Mouse (Mus musculus) right cerebral cortex, adult 18-20 months (tissue): ENCODE results near the gene Atp2a3.

ENCODE experiments used
- DNase-seq: peaks from one replicate; pipeline ENCODE4 v3.0.0; 2022; ENCODE audit warnings: mixed read lengths

Atp2a3 gene

GRCm38 (mm10) chr11:73007698-73008481, 46.9 kb downstream of the Atp2a3 start:
- DNase-seq, result no peak

- DNase-seq, result no peak
Measured at GRCm38 (mm10) chr11:73008826-73009225, 47.9 kb downstream of the Atp2a3 start.

- DNase-seq, result no peak
Measured at GRCm38 (mm10) chr11:73009531-73010274, 48.7 kb downstream of the Atp2a3 start.

DNA sequence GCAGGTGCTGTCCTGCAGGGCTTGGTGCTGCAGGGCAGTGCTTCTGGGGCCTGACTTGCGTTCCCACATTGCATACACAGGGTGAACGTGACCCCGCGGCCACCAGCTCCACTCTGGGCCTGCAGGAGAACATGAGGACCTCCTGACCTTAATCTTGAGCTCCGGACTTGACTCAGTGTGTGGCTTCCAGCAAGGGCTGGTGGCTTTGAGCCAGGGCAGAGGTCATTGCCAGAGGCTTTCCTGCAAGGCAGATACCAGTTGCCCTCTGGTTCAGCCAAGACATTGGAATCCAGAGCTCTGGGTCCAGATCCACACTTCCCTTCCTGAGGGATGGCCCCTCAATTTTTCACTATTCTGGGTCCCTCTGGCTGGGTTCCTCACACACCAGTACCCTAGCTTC, 53.0 kb downstream of the Atp2a3 start:
- no peak for DNase-seq

DNA sequence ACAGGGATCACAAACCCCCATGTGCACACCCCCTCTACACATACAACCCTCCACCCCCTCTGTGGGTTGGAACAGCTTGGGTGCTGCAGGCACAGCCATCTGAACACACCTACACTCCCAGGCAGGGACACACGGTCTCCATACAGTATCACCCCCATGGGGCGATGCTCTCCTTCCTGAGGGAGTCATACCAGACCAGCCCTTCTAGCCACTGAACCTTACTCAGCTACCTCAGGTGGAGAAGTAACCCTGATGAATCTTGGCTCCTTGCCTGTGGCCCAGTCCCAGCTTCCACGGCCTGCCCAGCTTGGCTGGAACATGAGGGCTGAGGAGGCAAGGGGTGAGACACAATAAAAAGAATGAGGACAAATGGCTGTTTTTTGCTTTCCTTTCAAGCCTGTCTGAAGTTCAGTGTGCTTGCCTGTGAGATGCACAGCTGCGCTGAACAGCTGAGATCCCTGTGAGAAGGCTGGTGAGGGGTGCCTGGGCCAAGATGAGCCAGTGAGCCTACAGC, 53.9 kb downstream of the Atp2a3 start:
- DNase-seq, result peak; percentile 76

GRCm38 (mm10) chr11:73015391-73016102, 54.6 kb downstream of the Atp2a3 start:
- DNase-seq, result peak; percentile 50

DNA sequence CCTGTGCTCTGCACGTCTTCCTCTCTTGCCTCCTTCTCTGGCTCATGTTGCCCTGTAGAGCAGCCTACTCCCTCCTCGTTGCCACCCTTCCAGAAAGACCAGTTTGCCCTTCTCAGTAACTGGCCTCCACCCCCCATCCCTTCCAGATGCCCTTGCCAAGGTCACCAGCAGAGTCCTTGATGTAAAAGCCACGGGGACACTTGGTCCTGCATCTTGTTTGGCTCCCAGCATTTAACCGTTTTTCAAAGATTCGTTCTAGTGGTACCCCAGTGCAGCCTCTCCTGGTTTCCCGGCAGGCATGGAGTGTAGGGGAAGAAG, 55.1 kb downstream of the Atp2a3 start:
- no peak for DNase-seq

DNA sequence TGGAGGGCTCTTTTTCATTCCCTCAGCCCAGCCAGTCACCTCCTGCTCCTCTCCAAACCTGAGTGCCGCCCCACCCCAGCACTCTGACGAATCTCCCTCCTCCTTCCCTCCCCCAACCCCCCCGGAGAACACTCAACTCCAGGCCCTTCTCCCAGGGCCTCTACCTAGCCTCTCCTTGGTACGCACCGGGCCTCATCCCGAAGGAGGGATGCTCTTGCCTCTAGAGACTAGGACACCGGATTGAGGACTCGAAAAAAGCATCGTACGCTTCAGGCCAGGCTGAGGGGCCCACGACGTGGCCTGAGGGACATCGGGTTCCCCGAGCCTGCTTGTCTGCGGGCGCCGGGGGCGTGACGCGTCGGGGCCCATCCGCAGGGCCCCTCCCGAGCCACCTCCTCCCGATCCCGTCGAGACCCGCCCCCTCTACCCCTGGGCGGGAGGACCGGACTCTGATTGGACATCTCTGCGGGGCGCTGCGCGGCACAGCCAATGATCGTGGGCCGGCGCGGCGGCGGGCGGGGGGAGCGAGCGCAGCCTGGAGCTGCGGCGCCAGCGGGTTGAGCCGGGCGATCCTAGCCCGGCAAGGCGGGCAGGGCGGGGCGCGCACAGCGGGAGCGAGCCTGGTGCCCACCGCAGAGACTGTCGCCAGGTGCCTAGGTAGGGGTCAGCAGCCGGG, 57.6 kb downstream of the Atp2a3 start, which contains the start of gene Camkk1:
Gene Camkk1 (plus strand): TSS at position 538 of the 676 bp plus-strand sequence.
- peak; percentile 97 for DNase-seq

GRCm38 (mm10) chr11:73019147-73019795, 58.3 kb downstream of the Atp2a3 start:
- peak; percentile 90 for DNase-seq

DNA sequence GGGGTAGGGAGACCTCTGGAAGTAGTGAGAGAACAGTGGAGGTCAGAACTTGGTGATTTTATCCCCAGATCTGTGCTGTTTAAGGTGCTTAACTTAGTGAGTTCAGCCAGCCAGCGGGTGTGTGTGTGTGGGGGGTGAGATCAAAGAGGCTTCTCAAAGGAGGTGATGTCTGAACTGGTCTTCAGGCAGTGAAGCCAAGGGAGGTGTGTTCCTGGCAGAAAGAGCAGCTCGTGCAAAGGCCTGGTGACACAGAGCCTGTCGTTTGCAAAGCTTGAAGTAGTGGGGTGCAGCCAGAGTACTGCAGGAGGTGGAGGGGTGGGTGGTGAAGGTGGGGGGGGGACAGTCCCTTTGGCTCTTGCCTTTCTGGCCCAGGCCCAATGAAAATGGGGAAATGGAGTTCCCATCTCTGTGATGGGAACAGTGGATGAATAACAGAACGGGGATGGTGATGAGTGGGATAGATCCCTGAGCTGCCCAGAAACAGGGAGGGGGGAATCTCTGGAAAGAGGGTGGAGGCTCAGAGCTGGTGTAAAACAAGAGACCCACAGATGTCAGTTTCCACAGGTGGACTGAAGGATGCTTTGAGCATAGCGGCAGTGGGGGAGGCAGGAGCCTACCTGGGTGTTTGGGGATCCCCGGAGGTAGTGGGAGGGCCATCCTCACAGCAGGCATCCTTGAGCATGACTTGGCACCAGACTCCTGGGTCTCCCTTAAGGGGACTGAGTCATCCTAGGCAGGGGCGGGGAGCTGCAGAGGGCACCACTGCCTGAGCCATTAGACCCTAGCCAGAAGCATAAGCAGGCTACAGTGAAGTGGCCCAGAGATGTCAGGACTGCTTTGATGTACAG, 60.2 kb downstream of the Atp2a3 start:
- DNase-seq, result peak; percentile 63

DNA sequence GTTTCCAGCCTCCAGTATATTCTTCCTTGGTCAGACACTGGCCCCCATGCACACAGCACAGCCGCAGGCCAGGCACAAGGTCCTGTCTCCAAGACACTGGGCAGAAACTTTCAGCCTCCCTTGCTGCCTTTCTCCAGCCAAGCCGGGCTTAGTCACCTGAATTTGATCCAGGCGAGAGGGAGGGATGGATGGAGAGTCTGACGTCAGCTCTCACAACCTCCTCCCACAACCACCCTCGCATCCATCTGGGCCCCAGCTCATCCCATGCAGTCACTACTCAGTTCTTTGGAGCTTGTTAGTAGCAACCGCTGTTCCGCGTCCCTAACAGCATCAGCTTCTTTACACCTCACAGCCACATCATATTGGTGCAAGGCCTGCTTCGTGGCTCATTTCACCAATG, 62.1 kb downstream of the Atp2a3 start:
- DNase-seq, result peak; percentile 95

DNA sequence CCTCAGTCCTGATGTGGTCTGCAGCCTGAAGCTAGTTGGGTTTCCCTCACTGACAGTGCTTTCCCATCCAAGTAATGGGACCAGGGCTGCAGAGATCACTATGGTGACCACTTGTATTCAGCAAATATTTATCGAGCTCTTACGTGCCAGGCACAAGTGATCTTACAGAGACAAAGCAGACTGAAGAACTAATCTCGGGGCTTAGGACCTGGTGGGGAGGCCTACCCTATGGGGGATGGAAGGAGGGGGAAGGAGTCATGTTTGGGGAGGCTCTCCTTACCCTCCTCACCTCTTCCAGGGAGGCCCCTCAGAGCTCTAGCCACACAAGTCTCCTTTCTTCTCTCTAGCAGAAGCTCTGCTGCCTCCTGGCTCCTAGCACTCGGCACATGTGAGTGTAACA, 62.9 kb downstream of the Atp2a3 start:
- no peak for DNase-seq

DNA sequence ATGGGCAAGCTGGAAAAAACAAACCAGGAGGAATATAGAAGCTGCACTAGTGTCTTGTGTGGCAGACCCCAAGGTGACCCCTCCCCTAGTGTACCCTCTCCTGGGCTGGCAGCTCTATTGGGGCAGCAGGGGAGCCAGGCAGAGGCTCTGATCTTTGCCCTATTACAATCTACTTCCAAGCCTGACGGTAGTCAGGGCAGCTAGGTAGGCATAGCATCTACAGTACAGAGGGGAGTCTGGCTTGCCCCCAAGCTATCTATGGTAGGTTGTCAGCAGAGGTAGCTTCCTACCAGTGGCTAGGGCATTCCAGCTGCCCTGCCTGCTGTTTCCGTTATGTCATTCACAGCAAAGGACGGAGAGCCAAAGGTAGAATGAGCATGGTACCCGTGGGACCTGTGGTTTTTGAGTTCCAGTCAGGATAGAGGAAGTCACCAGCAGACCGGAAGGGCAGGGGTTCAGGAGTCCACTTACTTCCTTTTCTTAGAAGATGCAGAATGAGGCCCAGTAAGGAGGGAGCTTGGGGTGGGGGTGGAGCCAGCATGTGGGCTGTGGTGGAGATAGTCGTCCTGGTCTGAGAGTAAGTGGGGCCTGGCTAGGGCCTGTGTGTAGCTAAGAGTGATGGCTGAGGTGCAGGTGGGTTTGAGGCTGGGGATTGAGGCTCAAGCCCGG, 63.4 kb downstream of the Atp2a3 start:
- no peak for DNase-seq

- DNase-seq, result no peak
Measured at GRCm38 (mm10) chr11:73026961-73027360, 66.0 kb downstream of the Atp2a3 start.

GRCm38 (mm10) chr11:73030821-73031498, 70.0 kb downstream of the Atp2a3 start:
- DNase-seq, result peak; percentile 95

DNA sequence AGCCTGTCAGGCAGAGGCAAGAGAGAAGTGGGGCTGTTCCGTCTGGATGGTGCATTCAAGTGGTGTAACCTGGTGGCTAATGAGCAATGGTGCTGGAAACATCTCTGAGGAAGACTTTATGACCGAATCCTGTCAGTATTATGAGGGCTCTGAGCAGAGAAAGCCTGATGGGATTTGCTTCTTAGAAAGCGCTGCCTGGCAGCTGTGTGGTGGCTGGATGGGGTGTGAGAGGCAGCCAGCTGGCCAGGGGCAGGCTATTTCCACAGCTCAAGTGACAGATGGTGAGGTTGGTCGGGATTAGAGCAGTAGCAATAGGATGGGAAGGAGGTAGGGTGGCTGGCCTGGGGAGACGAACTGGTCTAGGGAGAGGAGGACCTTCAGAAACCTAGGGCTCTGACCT, 70.6 kb downstream of the Atp2a3 start:
- no peak for DNase-seq

DNA sequence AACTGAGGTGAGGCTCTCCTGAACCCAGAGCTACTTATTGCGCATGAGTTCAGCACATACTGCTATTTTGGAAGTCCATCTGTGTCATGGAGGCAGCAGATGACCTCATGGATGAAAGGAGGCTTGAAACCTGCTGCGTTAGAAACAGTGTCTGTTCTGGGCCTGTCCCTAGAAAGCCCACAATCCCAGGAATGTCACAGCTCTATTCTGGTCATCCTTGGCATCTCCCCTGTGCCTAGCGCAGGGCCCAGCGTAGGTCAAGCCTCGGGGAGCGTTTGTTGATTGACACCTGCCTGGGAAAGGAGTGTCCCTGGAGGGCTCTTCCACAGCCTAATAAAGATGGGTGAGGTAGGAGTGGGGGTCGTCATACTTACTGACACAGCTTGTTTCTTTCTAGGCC, 75.1 kb downstream of the Atp2a3 start:
- no peak for DNase-seq

DNA sequence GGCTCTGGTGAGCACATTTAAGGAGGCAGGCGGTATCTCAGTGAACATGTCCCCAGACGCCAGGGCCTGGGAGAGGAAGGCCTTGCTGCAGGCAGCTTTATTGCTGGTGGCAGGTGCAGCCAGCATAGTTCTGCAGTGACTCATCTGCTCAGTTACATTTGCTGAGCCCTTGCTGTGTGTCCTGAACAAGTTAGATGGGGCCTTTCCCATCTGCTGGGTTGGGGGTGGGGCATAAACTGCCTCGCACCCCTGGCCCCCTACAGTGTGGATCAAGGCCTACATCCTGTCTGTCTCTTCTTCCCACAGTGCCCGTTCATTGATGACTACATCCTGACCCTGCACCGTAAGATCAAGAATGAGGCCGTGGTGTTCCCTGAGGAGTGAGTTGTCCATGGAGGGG, 75.9 kb downstream of the Atp2a3 start:
- no peak for DNase-seq

DNA sequence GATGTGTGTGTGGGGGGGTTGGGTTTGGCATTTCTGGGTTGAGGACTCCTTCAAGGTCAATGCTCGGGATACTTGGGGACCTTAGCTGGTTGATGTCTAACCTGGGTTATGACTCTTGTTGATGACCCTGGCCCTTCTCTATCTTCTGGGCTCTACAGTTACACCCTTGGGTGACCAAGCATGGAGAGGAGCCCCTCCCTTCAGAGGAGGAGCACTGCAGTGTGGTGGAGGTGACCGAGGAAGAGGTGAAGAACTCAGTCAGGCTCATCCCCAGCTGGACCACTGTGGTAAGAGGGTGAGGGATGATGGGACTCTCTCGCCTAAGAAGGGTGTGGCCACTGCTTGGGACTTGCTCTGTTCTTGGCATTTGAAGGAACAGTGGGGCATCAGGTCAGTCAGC, 76.7 kb downstream of the Atp2a3 start:
- DNase-seq, result no peak

GRCm38 (mm10) chr11:73039102-73039799, 78.3 kb downstream of the Atp2a3 start:
- no peak for DNase-seq
